Mouse (Mus musculus): Measurements from ENCODE around the gene Gipc2.

Gene Gipc2

GRCm38 (mm10) chr3:152076088-152076487 is 89.9 kb downstream of the Gipc2 start:
- CTCF ChIA-PET = no interaction called here

DNA sequence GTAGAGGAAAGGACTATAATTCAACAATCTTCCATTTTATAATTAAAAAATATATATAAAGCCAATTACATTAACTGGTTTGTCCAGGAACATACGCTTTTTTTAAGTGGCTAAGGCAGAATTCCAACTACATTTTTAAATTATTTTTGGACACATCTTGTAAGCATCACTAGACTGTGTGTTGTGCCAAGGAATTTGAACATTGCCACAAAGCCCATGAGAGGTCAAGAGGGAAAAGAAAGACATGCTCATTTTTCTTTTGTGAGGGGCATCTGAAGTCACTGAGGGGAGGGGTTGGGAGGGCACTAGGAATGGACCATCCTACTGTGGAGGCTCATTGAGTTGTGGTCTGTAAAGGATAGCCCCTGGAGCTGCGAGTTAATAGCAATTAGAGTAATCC is 97.0 kb downstream of the Gipc2 start:
- CTCF ChIA-PET = no interaction called here

DNA sequence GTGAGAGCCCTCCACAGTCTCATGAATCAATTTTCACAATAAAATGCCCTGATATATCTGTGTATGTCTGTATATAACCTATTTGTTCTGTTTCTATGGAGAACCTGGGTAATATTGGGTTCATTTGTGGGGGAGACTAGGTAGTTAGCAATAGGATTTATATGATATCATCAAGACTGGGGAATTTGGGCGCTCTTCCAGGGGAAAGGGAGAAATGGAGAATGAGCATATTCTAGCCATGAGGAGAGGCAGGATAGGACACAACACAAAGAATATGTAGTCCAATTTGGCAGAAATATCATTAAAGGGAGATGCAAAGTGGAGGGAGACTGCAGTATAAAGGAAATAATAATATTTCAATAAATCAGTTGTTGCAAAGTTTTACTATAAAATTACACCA is 97.7 kb downstream of the Gipc2 start:
- CTCF ChIA-PET = no interaction called here

GRCm38 (mm10) chr3:152066696-152067095 is 99.3 kb downstream of the Gipc2 start:
- CTCF ChIA-PET = no interaction called here

DNA sequence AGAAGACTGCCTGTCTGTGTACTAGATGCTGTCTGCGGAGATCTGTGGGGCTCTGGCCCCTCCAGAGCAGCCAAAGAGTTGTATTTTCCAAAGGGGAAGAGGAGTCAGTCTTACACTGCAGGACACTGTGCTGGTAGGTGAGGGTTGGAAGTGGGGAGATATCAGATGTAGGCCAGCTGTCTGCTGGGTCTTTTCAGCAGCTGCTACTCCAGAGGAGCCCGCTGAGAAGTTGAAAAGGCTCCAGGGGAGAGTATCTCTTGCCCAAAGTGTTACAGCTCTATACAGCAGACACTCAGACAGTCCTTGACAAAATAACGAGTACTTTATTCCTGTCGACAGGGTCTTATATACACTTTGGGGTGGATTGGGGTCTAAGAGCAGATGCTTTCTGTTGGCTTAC is 100.2 kb downstream of the Gipc2 start:
- CTCF ChIA-PET = no interaction called here

- CTCF ChIA-PET = no interaction called here
These were observed 101.9 kb downstream of the Gipc2 start for GRCm38 (mm10) chr3:152064166-152064565.

- CTCF ChIA-PET = no interaction called here
These were observed 103.2 kb downstream of the Gipc2 start for GRCm38 (mm10) chr3:152062806-152063205.

- CTCF ChIA-PET = no interaction called here
These were observed 104.9 kb downstream of the Gipc2 start for GRCm38 (mm10) chr3:152061145-152061544.

DNA sequence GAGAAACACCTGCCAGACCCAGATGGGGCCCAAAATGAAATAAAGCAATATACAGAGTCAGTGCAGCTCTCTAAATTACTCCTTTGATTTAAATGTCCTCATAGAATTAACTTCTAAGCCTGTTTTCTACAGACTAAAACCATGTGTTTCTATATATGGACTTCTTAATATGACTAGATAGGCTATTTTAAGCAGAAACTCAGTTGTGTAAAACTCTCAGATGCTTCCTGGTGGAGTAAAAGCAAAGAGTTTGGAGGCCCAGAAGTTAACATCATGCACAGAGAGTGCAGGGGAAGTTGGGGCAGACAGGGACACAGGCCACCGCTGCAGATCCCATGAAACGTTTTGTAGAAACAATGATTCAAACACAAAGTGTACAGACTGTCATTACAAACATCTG is 107.8 kb downstream of the Gipc2 start:
- CTCF ChIA-PET = no interaction called here

DNA sequence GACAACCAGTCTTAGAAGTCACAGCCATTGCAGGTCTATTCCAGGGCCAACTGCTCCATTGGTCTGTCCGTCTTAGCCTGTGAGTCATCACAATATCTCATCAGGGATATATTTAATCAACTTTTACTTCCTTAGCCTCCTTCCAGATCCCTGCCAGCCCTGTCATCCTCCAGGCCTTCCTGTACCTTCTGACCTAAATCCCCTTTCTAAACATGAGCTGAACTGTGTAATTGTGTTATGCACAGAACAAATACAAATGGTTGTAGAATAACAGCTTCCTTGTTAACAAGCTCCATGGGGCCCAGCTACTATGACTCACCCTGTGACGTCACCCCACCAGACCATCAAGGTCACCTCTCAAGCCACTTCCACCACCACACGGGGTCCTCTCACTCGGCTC is 111.8 kb downstream of the Gipc2 start:
- CTCF ChIA-PET = no interaction called here

GRCm38 (mm10) chr3:152051959-152052358 is 114.1 kb downstream of the Gipc2 start:
- CTCF ChIA-PET = no interaction called here

GRCm38 (mm10) chr3:152047914-152048313 is 118.1 kb downstream of the Gipc2 start:
- CTCF ChIA-PET = no interaction called here

DNA sequence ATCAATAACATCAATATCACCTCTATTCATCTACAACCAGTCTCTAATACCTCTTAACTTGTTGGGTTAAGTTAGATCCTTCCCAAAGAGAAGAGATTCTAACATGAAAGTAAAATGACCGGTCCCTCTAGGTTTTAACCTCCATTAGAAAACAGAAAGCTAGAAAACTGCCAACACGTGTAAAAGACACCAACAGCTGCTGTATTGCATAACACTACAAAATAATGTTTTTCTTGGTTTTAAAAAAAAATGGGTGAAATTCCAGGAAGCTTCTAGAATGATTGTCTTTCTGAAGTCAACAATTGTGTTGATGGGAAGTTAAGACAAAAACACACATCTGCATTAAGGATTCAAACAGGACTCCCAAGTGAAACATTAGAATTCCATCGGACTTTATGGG is 119.1 kb downstream of the Gipc2 start:
- CTCF ChIA-PET = no interaction called here
